Mouse (Mus musculus) CH12F3 (cell line): ENCODE results near the gene Spdef.

Experiments
- in situ Hi-C: fragments of 300-500 bp; cut with MboI; formaldehyde crosslinking; loops from 2 replicates; pipeline ENCODE4 v1.14.3; 2020; ENCODE audit warnings: low sequenced_read_pairs

Gene Spdef

GRCm38 (mm10) chr17:27728770-27729169, at the start of gene Spdef:
Spdef (minus strand) TSS chr17:27728955.
- in situ Hi-C loops, result no loop called here

GRCm38 (mm10) chr17:27777823-27778222, 49.1 kb upstream of the Spdef start:
- in situ Hi-C loops, result no loop called here

- in situ Hi-C loops, result no loop called here
Observed at GRCm38 (mm10) chr17:27774198-27774597, 45.4 kb upstream of the Spdef start.

GRCm38 (mm10) chr17:27771616-27772015, 42.9 kb upstream of the Spdef start:
- in situ Hi-C loops, result no loop called here

- in situ Hi-C loops, result loop anchor here (10.0 kb wide), 1 partner anchor 114 kb away; the partner anchor contains the start of gene Pacsin1
Observed at GRCm38 (mm10) chr17:27768817-27769542, 40.2 kb upstream of the Spdef start.

- in situ Hi-C loops, result loop anchor here (10.0 kb wide), 1 partner anchor 113 kb away; the partner anchor contains the start of gene Pacsin1
Observed at GRCm38 (mm10) chr17:27767543-27767942, 38.8 kb upstream of the Spdef start.

- in situ Hi-C loops, result loop anchor here (10.0 kb wide), 1 partner anchor 112 kb away; the partner anchor contains the start of gene Pacsin1
Observed at GRCm38 (mm10) chr17:27767120-27767519, 38.4 kb upstream of the Spdef start.

- in situ Hi-C loops, result loop anchor here (10.0 kb wide), 1 partner anchor 110 kb away; the partner anchor contains the start of gene Pacsin1
Observed at GRCm38 (mm10) chr17:27765066-27765465, 36.3 kb upstream of the Spdef start.

GRCm38 (mm10) chr17:27764453-27764852, 35.7 kb upstream of the Spdef start:
- in situ Hi-C loops, result loop anchor here (10.0 kb wide), 1 partner anchor 110 kb away; the partner anchor contains the start of gene Pacsin1

GRCm38 (mm10) chr17:27762884-27763283, 34.1 kb upstream of the Spdef start:
- in situ Hi-C loops, result loop anchor here (10.0 kb wide), 1 partner anchor 108 kb away; the partner anchor contains the start of gene Pacsin1

- in situ Hi-C loops, result loop anchor here (10.0 kb wide), 1 partner anchor 107 kb away; the partner anchor contains the start of gene Pacsin1
Observed at GRCm38 (mm10) chr17:27761639-27762336, 33.0 kb upstream of the Spdef start.

- in situ Hi-C loops, result loop anchor here (10.0 kb wide), 1 partner anchor 105 kb away; the partner anchor contains the start of gene Pacsin1
Observed at GRCm38 (mm10) chr17:27760169-27760568, 31.4 kb upstream of the Spdef start.

GRCm38 (mm10) chr17:27751314-27752202, 22.8 kb upstream of the Spdef start:
- in situ Hi-C loops, result no loop called here

- in situ Hi-C loops, result no loop called here
Observed at GRCm38 (mm10) chr17:27750451-27750942, 21.7 kb upstream of the Spdef start.

- in situ Hi-C loops, result no loop called here
Observed at GRCm38 (mm10) chr17:27748123-27748522, 19.4 kb upstream of the Spdef start.

- in situ Hi-C loops, result no loop called here
Observed at GRCm38 (mm10) chr17:27746446-27746845, 17.7 kb upstream of the Spdef start.

GRCm38 (mm10) chr17:27740961-27741360, 12.2 kb upstream of the Spdef start:
- in situ Hi-C loops, result no loop called here

- in situ Hi-C loops, result no loop called here
Observed at GRCm38 (mm10) chr17:27734344-27735073, 5.8 kb upstream of the Spdef start.

GRCm38 (mm10) chr17:27732694-27733093, 3.9 kb upstream of the Spdef start:
- in situ Hi-C loops, result no loop called here

GRCm38 (mm10) chr17:27732152-27732551, 3.4 kb upstream of the Spdef start:
- in situ Hi-C loops, result no loop called here
